Mouse (Mus musculus) intestine, postnatal 0 days (tissue): ENCODE results near the gene Cutal. TPM values are rescaled to one million over a fixed set of nuclear protein-coding genes. Genes with fewer than 3 reads are reported as not detected.

Experiments
- ATAC-seq: fragments of 200-750 bp; cut with Nextera tagmentation; 2 replicates; pipeline ENCODE4 v1.8.0; 2017; ENCODE audit warnings: mild to moderate bottlenecking, moderate TSS enrichment, moderate library complexity
- H3K27ac ChIP-seq: fragments of 300-500 bp; sonication (generic); 2 replicates; pipeline ENCODE4 v1.5.1; 2014; ENCODE audit warnings: mild to moderate bottlenecking, low read depth, low read length, moderate library complexity
- H3K27me3 ChIP-seq: fragments of 300-500 bp; sonication (generic); replicated peaks from 2 replicates; pipeline ENCODE4 v1.6.1; 2014; ENCODE audit warnings: low read length, mixed read lengths; ENCODE audit not compliant: control insufficient read depth, insufficient read depth
- H3K36me3 ChIP-seq: fragments of 300-500 bp; sonication (generic); 2 replicates; pipeline ENCODE4 v1.6.1; 2014; ENCODE audit warnings: mild to moderate bottlenecking, moderate library complexity; ENCODE audit not compliant: control insufficient read depth, insufficient read depth
- H3K4me1 ChIP-seq: fragments of 300-500 bp; sonication (generic); replicated peaks from 2 replicates; pipeline ENCODE4 v1.6.1; 2014; ENCODE audit warnings: antibody characterized with exemption, low read length, mixed read lengths; ENCODE audit not compliant: control insufficient read depth, insufficient read depth
- H3K4me2 ChIP-seq: fragments of 300-500 bp; sonication (generic); replicated peaks from 2 replicates; pipeline ENCODE4 v1.6.1; 2014; ENCODE audit warnings: low read depth, mild to moderate bottlenecking, moderate library complexity
- H3K4me3 ChIP-seq: fragments of 300-500 bp; sonication (generic); 2 replicates; pipeline ENCODE4 v1.5.1; 2014; ENCODE audit warnings: low read depth, low read length
- H3K9ac ChIP-seq: fragments of 300-500 bp; sonication (generic); 2 replicates; pipeline ENCODE4 v1.6.1; 2014; ENCODE audit warnings: mild to moderate bottlenecking, low read depth, low read length
- H3K9me3 ChIP-seq: fragments of 300-500 bp; sonication (generic); 2 replicates; pipeline ENCODE4 v1.6.1; 2016; ENCODE audit warnings: mixed run types; ENCODE audit not compliant: control insufficient read depth
- CTCF ChIP-seq: sonication (generic); IDR thresholded peaks from 2 replicates; pipeline ENCODE4 v1.5.1; 2016; ENCODE audit warnings: low read depth, mild to moderate bottlenecking, control low read depth, antibody characterized with exemption, moderate library complexity
- WGBS: fragments of 180-500 bp; shearing (Covaris S2); extraction: QIAGEN DNeasy Blood & Tissue Kit; methylation state at CpG from one replicate; pipeline ENCODE4 v1.1.7; 2014; 5-methylcytosine and 5-hydroxymethylcytosine counted together
- polyA plus RNA-seq: library from polyadenylated mRNA; unstranded; fragments of >200 nt; fragmentation: Nextera tagmentation; extraction: Ambion mirVana; gene quantifications from 2 replicates; pipeline ENCODE4 v1.2.1, GENCODE M21; 2015

Gene Cutal
- polyA plus RNA-seq, 1 experiment from 2014 or later = 16.4 TPM

- no peaks in the 10 kb centered on the region for H3K4me1 ChIP-seq
- H3K36me3 ChIP-seq = peaks cover 89% of the 10 kb centered on the region
- no peak overlapping the region for H3K4me3 ChIP-seq
- H3K27ac ChIP-seq = no peak overlapping the region
- H3K9me3 ChIP-seq = no peaks in the 10 kb centered on the region
- H3K4me2 ChIP-seq = no peak overlapping the region
- no peak for ATAC-seq
- H3K27me3 ChIP-seq = no peaks in the 10 kb centered on the region
- H3K9ac ChIP-seq = no peak overlapping the region
- WGBS = 91% methylated on average over 8 of the region's 8 CpGs
- no peak for TF ChIP-seq CTCF
Observed at GRCm38 (mm10) chr2:34857728-34858127, 16.5 kb upstream of the Cutal start.

DNA sequence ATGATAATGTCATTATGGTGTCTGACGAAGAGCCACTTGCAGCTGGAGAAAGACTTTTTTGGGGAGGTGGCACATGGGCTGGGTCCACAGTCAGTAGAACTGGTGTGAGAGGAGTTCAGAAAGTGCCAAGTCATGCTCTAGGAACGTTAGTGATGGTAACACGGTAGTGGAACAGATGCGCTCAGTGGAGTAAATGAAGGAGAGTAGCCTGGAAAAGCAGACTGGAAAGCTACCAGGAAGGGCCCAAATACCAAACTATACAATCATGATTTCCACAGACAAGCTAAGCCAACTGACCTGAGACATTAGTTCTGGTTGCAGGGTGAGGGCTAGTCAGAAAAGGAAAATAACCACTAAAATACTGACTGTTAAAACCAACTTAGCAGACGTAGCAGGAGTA, 4.5 kb upstream of the Cutal start:
- no peak for ATAC-seq
- 0 out of 2 replicates have a peak, but pooled peaks cover 8% of the 10 kb centered on the region for H3K4me1 ChIP-seq
- peak overlapping the region; percentile 28; the same call in 1 of the 2 replicates for H3K9ac ChIP-seq

DNA sequence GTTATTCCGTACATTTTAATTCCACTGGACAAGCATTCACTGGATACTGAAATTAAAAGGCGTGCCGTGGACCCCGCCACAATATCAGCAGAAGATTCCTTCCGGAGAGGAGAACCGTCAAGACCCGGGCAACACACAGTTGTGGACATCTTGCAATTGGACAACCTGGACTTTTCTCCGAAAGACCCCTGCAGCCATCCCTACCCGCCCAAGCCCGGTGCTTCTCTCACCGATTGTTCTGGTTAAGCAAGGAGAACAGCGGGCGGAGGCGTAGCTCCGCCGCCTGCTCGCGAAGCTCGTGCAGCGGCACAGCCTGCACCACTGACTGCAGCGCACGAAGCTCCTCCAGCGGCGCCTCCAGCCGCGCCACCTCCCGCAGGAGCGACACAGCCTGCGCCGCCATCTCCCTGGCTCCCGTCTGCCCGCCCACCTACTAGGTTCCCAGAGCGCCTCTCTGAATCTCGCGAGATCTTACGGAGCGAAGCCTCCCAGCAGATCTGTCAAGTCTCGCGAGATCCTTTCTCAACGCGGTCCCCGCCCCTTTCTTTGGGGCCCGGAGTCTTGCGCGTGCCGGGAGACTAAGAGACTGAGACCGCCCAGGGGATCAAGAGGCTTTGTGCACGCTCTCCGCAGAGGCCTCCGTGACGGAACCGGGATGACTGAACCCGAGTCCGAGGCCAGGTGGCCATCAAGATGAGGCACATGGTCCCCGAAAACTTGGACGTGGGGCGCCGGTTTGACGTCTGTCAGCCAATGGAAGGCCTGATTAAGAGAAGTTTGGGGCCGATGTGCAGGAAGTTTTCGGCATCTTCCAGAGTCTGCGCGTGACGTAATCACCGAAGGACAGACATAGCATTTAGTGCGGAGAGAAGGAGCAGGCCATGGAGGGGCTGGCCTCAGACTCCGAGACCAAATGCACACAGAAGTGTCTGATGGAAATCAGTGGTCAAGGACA, 3.4 kb upstream of the Cutal start:
- Histone ChIP-seq H3K4me3 (peak overlapping the region; percentile 86), H3K27me3 (no peaks in the 10 kb centered on the region), H3K9me3 (no peaks in the 10 kb centered on the region), H3K4me2 (peak overlapping the region; percentile 71), H3K36me3 (peaks cover 7% of the 10 kb centered on the region), H3K9ac (peak overlapping the region; percentile 78), H3K4me1 (0 out of 2 replicates have a peak, but pooled peaks cover 8% of the 10 kb centered on the region), H3K27ac (peak overlapping the region; percentile 83)
- peak; percentile 97 for ATAC-seq
- no peak for TF ChIP-seq CTCF
- under 1% methylated on average over 67 of the region's 67 CpGs for WGBS

More for the DNA sequence above, 4.5 kb upstream of the Cutal start:
- TF ChIP-seq CTCF = no peak
- Histone ChIP-seq H3K27me3 (no peaks in the 10 kb centered on the region), H3K36me3 (peaks cover 19% of the 10 kb centered on the region), H3K4me3 (peak overlapping the region; percentile 86), H3K9me3 (no peaks in the 10 kb centered on the region), H3K4me2 (peak overlapping the region; percentile 71), H3K27ac (no peak overlapping the region)
- WGBS = 30% methylated on average over 5 of the region's 5 CpGs

GRCm38 (mm10) chr2:34874816-34875345, 685 bp downstream of the Cutal start, which contains the start of gene Psmd5:
Gene Psmd5 (minus strand): TSS chr2:34874968.
- no peaks in the 10 kb centered on the region for H3K27me3 ChIP-seq
- H3K4me3 ChIP-seq = peak within 1 kb of the TSS; percentile 40
- 8% methylated on average over 8 of the region's 8 CpGs for WGBS
- 0 out of 2 replicates have a peak, but pooled peaks have one; percentile 8 for TF ChIP-seq CTCF
- no peaks in the 10 kb centered on the region for H3K36me3 ChIP-seq
- 0 out of 2 replicates have a peak, but pooled peaks cover 11% of the 10 kb centered on the region for H3K4me1 ChIP-seq
- H3K9me3 ChIP-seq = no peaks in the 10 kb centered on the region
- peak within 1 kb of the TSS; percentile 71 for H3K4me2 ChIP-seq
- ATAC-seq = no peak
- H3K27ac ChIP-seq = peak within 1 kb of the TSS; percentile 71
- H3K9ac ChIP-seq = peak within 1 kb of the TSS; percentile 53; the same call in 1 of the 2 replicates

DNA sequence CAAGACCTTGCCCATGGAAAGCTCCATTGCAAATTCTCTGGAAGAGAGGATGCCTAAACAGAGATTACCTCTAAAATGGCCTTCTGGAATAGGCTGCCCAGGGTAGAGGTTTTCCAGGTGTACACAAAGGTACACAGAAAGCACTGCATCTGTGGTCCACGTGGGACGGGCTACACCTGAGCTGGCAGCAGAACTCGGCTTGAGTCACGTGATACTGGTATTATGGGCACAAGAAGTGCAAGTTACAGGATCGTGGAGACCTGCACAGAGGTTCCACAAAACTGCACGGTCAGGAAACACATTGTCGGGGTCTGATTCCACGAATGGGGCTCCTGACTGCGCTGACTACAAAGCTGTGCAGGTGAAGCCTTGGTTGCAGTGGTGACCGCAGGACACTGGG, 5.9 kb downstream of the Cutal start:
- H3K27ac ChIP-seq = no peak overlapping the region
- H3K9me3 ChIP-seq = no peaks in the 10 kb centered on the region
- WGBS = 88% methylated on average over 10 of the region's 10 CpGs
- no peaks in the 10 kb centered on the region for H3K36me3 ChIP-seq
- no peak for TF ChIP-seq CTCF
- H3K9ac ChIP-seq = no peak overlapping the region
- H3K4me2 ChIP-seq = no peak overlapping the region
- ATAC-seq = no peak
- H3K4me1 ChIP-seq = 0 out of 2 replicates have a peak, but pooled peaks cover 3% of the 10 kb centered on the region
- H3K27me3 ChIP-seq = no peaks in the 10 kb centered on the region
- H3K4me3 ChIP-seq = no peak overlapping the region

GRCm38 (mm10) chr2:34882757-34883156, 8.6 kb downstream of the Cutal start:
- TF ChIP-seq CTCF = no peak
- no peak; the same call in 1 of the 2 replicates for ATAC-seq
- Histone ChIP-seq H3K9me3 (no peaks in the 10 kb centered on the region), H3K4me3 (no peak overlapping the region), H3K27ac (no peak overlapping the region), H3K4me1 (0 out of 2 replicates have a peak, but pooled peaks cover 3% of the 10 kb centered on the region), H3K27me3 (no peaks in the 10 kb centered on the region), H3K9ac (no peak overlapping the region), H3K4me2 (no peak overlapping the region), H3K36me3 (no peaks in the 10 kb centered on the region)
- 51% methylated on average over 2 of the region's 2 CpGs for whole genome bisulfite sequencing
